10 mouse cellular contexts compared by ENCODE assay signal in the genomic region with DNA sequence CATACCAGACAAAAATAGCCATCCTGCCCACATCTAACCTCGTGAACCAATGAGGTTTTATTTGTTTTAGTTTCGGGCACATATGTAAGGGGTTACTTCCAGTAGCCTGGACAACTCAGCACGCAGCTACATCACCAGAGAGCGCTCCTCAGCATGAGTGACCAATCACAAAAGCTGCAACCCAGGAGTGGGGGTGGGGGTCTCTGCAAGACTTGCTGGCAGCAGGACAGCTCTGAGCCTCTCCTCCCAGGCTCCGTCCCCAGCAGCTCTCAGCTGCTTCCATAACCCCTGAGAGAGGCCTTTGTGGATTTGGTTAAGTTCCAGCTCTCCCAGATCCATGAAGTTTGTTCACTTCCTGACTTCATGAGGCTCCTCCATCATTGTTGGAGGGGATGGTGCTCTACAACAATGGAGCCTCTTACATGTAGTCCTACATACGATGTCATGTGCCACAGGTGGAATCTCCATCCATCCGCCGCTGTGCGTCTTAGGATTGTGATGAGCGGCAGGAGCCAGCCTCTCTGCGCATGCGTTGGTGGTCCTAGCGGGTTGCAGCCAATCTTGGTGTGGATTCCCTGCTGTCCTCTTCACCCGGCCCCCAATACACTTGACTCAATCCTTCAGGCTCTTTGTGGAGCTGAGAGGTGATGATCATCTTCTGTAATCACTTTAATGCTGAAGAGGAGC. TPM values are rescaled to one million over a fixed set of nuclear protein-coding genes. Genes with fewer than 3 reads are reported as not detected.
DNase-seq lines count a peak whose midpoint lies in the region; ATAC-seq lines count a peak whose summit lies in the region.
"Had no signal": no experiment of that assay in that cellular context is flagged by ENCODE, and none has a peak within 500 bp of the region (broad histone marks: within the 10 kb centered on the region; RNA-seq: fewer than 3 reads in every experiment).

No protein-coding gene starts in this region.

- no peak overlapping the region for H3K9ac ChIP-seq in forebrain, embryonic 13.5 days
- H3K9ac ChIP-seq in forebrain, embryonic 11.5 days (ENCODE audit: low read length), result no peak overlapping the region
- H3K9ac ChIP-seq in kidney, embryonic 16.5 days (replicated peaks; ENCODE audit: low read length), result no peak overlapping the region
- no peak overlapping the region for H3K9ac ChIP-seq in hindbrain, embryonic 13.5 days
- no peak overlapping the region for H3K9ac ChIP-seq in midbrain, embryonic 13.5 days (replicated peaks)
- H3K9ac ChIP-seq: embryonic facial prominence, embryonic 13.5 days; limb, embryonic 15.5 days had no signal

- no peak for DNase-seq in forebrain, embryonic 11.5 days (ENCODE audit: low spot score)
- peak; percentile 73 for DNase-seq in kidney, postnatal 10 days
- DNase-seq in MN1 (ENCODE audit: low spot score), result no peak
- DNase-seq in thymus, postnatal 25 days, result no peak

- H3K4me1 ChIP-seq in forebrain, embryonic 13.5 days, result peaks cover 18% of the 10 kb centered on the region
- H3K4me1 ChIP-seq in forebrain, embryonic 11.5 days (replicated peaks; ENCODE audit: control insufficient read depth, insufficient read depth, low read length), result peaks cover 3% of the 10 kb centered on the region; the same call in 1 of the 2 replicates
- H3K4me1 ChIP-seq in kidney, embryonic 16.5 days (ENCODE audit: insufficient read depth, low read length), result no peaks in the 10 kb centered on the region
- H3K4me1 ChIP-seq in hindbrain, embryonic 13.5 days (replicated peaks), result peaks cover 7% of the 10 kb centered on the region
- peaks cover 8% of the 10 kb centered on the region for H3K4me1 ChIP-seq in midbrain, embryonic 13.5 days (replicated peaks)
- H3K4me1 ChIP-seq: embryonic facial prominence, embryonic 13.5 days had no signal

- H3K4me3 ChIP-seq in forebrain, embryonic 13.5 days, result no peak overlapping the region
- H3K4me3 ChIP-seq in forebrain, embryonic 11.5 days (ENCODE audit: low read depth, low read length), result no peak overlapping the region
- no peak overlapping the region for H3K4me3 ChIP-seq in kidney, embryonic 16.5 days (ENCODE audit: low read length)
- H3K4me3 ChIP-seq in hindbrain, embryonic 13.5 days, result no peak overlapping the region
- no peak overlapping the region for H3K4me3 ChIP-seq in midbrain, embryonic 13.5 days (replicated peaks)
- H3K4me3 ChIP-seq: embryonic facial prominence, embryonic 13.5 days; limb, embryonic 15.5 days had no signal

- no peaks in the 10 kb centered on the region for H3K27me3 ChIP-seq in forebrain, embryonic 13.5 days
- no peaks in the 10 kb centered on the region for H3K27me3 ChIP-seq in forebrain, embryonic 11.5 days (ENCODE audit: control insufficient read depth, insufficient read depth, low read length)
- H3K27me3 ChIP-seq in kidney, embryonic 16.5 days (ENCODE audit: insufficient read depth, low read length), result no peaks in the 10 kb centered on the region
- H3K27me3 ChIP-seq in hindbrain, embryonic 13.5 days, result no peaks in the 10 kb centered on the region
- H3K27me3 ChIP-seq in midbrain, embryonic 13.5 days, result no peaks in the 10 kb centered on the region
- H3K27me3 ChIP-seq: embryonic facial prominence, embryonic 13.5 days; limb, embryonic 15.5 days had no signal

- no peak overlapping the region for H3K27ac ChIP-seq in forebrain, embryonic 13.5 days
- no peak overlapping the region for H3K27ac ChIP-seq in forebrain, embryonic 11.5 days (ENCODE audit: low read depth, low read length)
- no peak overlapping the region for H3K27ac ChIP-seq in kidney, embryonic 16.5 days (ENCODE audit: low read length)
- H3K27ac ChIP-seq in hindbrain, embryonic 13.5 days, result no peak overlapping the region
- H3K27ac ChIP-seq in midbrain, embryonic 13.5 days, result no peak overlapping the region
- H3K27ac ChIP-seq: embryonic facial prominence, embryonic 13.5 days; limb, embryonic 15.5 days had no signal

- H3K4me2 ChIP-seq in forebrain, embryonic 13.5 days, result no peak overlapping the region
- no peak overlapping the region for H3K4me2 ChIP-seq in forebrain, embryonic 11.5 days (ENCODE audit: low read depth, low read length, severe bottlenecking)
- no peak overlapping the region for H3K4me2 ChIP-seq in kidney, embryonic 16.5 days (replicated peaks; ENCODE audit: low read depth, low read length)
- no peak overlapping the region for H3K4me2 ChIP-seq in hindbrain, embryonic 13.5 days
- no peak overlapping the region for H3K4me2 ChIP-seq in midbrain, embryonic 13.5 days (replicated peaks)
- H3K4me2 ChIP-seq: embryonic facial prominence, embryonic 13.5 days; limb, embryonic 15.5 days had no signal

- 80% methylated on average over 14 of the region's 14 CpGs for WGBS in forebrain, embryonic 13.5 days
- 86% methylated on average over 14 of the region's 14 CpGs for WGBS in forebrain, embryonic 11.5 days
- 85% methylated on average over 14 of the region's 14 CpGs for WGBS in kidney, embryonic 16.5 days
- WGBS in hindbrain, embryonic 13.5 days, result 77% methylated on average over 14 of the region's 14 CpGs
- 77% methylated on average over 14 of the region's 14 CpGs for WGBS in midbrain, embryonic 13.5 days

- H3K36me3 ChIP-seq in forebrain, embryonic 13.5 days (ENCODE audit: poor library complexity, severe bottlenecking), result no peaks in the 10 kb centered on the region
- no peaks in the 10 kb centered on the region for H3K36me3 ChIP-seq in forebrain, embryonic 11.5 days (ENCODE audit: control insufficient read depth, insufficient read depth, low read length)
- H3K36me3 ChIP-seq in kidney, embryonic 16.5 days (ENCODE audit: insufficient read depth, low read length), result 0 out of 2 replicates have a peak, but pooled peaks cover 5% of the 10 kb centered on the region
- H3K36me3 ChIP-seq in hindbrain, embryonic 13.5 days, result no peaks in the 10 kb centered on the region
- no peaks in the 10 kb centered on the region for H3K36me3 ChIP-seq in midbrain, embryonic 13.5 days
- H3K36me3 ChIP-seq: embryonic facial prominence, embryonic 13.5 days; limb, embryonic 15.5 days had no signal

- H3K9me3 ChIP-seq in forebrain, embryonic 13.5 days (replicated peaks), result no peaks in the 10 kb centered on the region
- no peaks in the 10 kb centered on the region for H3K9me3 ChIP-seq in forebrain, embryonic 11.5 days (ENCODE audit: control insufficient read depth, low read length)
- no peaks in the 10 kb centered on the region for H3K9me3 ChIP-seq in kidney, embryonic 16.5 days (ENCODE audit: low read length)
- H3K9me3 ChIP-seq in hindbrain, embryonic 13.5 days, result no peaks in the 10 kb centered on the region
- no peaks in the 10 kb centered on the region for H3K9me3 ChIP-seq in midbrain, embryonic 13.5 days
- H3K9me3 ChIP-seq: embryonic facial prominence, embryonic 13.5 days; limb, embryonic 15.5 days had no signal

- peak; percentile 39 for ATAC-seq in forebrain, embryonic 13.5 days
- ATAC-seq in forebrain, embryonic 11.5 days (replicated peaks; ENCODE audit: low FRiP score), result no peak
- no peak for ATAC-seq in kidney, embryonic 16.5 days (ENCODE audit: low FRiP score, low TSS enrichment)
- ATAC-seq in hindbrain, embryonic 13.5 days (ENCODE audit: low FRiP score), result peak; percentile 60
- peak; percentile 56 for ATAC-seq in midbrain, embryonic 13.5 days

RNA-seq across cellular contexts. Expression of a gene that starts 37.7 kb away (rescaled TPM):
- 12.4 and 14.0 TPM in 2 replicates for polyA plus RNA-seq in forebrain, embryonic 13.5 days (2015; fragmentation: Nextera tagmentation; extraction: Ambion mirVana)
- 11.0 and 11.4 TPM in 2 replicates for polyA plus RNA-seq in forebrain, embryonic 11.5 days (2014; fragmentation: Nextera tagmentation; extraction: Ambion mirVana)
- polyA plus RNA-seq in kidney, embryonic 16.5 days (2015; fragmentation: Nextera tagmentation; extraction: Ambion mirVana), result 62.6 and 70.7 TPM in 2 replicates
- polyA plus RNA-seq in hindbrain, embryonic 13.5 days (2015; fragmentation: Nextera tagmentation; extraction: Ambion mirVana), result 19.1 and 19.7 TPM in 2 replicates
- polyA plus RNA-seq in midbrain, embryonic 13.5 days (2015; fragmentation: Nextera tagmentation; extraction: Ambion mirVana), result 15.4 and 17.1 TPM in 2 replicates

Comparison
In these comparisons a context has a peak if more than half of its experiments do, and no peak if none do; other contexts are left out.
1. ATAC-seq: peak in forebrain, embryonic 13.5 days (single experiment), hindbrain, embryonic 13.5 days (single experiment) and midbrain, embryonic 13.5 days (single experiment); none in forebrain, embryonic 11.5 days (single experiment) and kidney, embryonic 16.5 days (single experiment).